Mouse (Mus musculus) limb, embryonic 10.5 days (tissue): ENCODE results near the gene Synj2. TPM values are rescaled to one million over a fixed set of nuclear protein-coding genes. Genes with fewer than 3 reads are reported as not detected.
A peak's percentile ranks its signal among the peaks of the same experiment; 100 is the strongest.

Source experiments
- DNase-seq: peaks from one replicate; pipeline ENCODE4 v3.0.0-alpha.2; 2017; ENCODE audit warnings: low spot score
- H3K27ac ChIP-seq: fragments of 300-500 bp; sonication (generic); 2 replicates; pipeline ENCODE4 v1.5.1; 2016; ENCODE audit warnings: mild to moderate bottlenecking
- H3K27me3 ChIP-seq: fragments of 300-500 bp; sonication (generic); 2 replicates; pipeline ENCODE4 v1.6.1; 2016; ENCODE audit warnings: low read depth, mild to moderate bottlenecking; ENCODE audit not compliant: poor library complexity, severe bottlenecking
- H3K36me3 ChIP-seq: fragments of 300-500 bp; sonication (generic); 2 replicates; pipeline ENCODE4 v1.6.1; 2016; ENCODE audit warnings: mild to moderate bottlenecking, moderate library complexity
- H3K4me1 ChIP-seq: fragments of 300-500 bp; sonication (generic); 2 replicates; pipeline ENCODE4 v1.6.1; 2016
- H3K4me3 ChIP-seq: fragments of 300-500 bp; sonication (generic); 2 replicates; pipeline ENCODE4 v1.5.1; 2016; ENCODE audit warnings: mild to moderate bottlenecking, moderate library complexity
- H3K9me3 ChIP-seq: fragments of 300-500 bp; sonication (generic); replicated peaks from 2 replicates; pipeline ENCODE4 v1.6.1; 2016; ENCODE audit warnings: mild to moderate bottlenecking
- WGBS: fragments of 180-500 bp; shearing (Covaris S2); methylation state at CpG from one replicate; pipeline ENCODE4 v1.1.7; 2016; 5-methylcytosine and 5-hydroxymethylcytosine counted together
- polyA plus RNA-seq: library from polyadenylated mRNA; unstranded; fragments of >200 nt; fragmentation: Nextera tagmentation; extraction: Ambion mirVana; gene quantifications from 2 replicates; pipeline ENCODE4 v1.2.1, GENCODE M21; 2016

Gene Synj2
- polyA plus RNA-seq, 1 experiment from 2014 or later, result 1.1 TPM

DNA sequence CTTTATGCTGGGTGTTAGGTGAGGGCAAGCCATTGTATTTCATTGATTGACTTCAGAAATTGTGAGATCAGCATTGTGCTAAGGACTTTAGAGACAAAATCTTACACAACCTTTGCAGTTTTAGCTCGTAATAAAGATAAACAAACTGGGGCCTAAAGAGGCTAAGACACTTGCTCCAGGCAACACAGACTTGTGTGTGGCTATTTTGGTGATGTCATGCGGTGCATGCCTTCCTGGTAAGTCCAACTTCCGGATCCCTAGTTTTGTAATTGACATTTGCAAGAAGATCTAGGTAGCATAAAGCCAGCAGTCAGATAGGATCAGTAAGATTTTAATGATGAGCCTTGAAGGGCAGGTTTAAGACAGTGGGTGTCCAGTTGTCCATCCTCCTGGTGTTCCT, 1.1 kb downstream of the Synj2 start:
- Histone ChIP-seq H3K4me1 (peaks cover 14% of the 10 kb centered on the region), H3K27ac (no peak overlapping the region), H3K4me3 (no peak overlapping the region), H3K9me3 (no peaks in the 10 kb centered on the region), H3K27me3 (peaks cover 61% of the 10 kb centered on the region), H3K36me3 (no peaks in the 10 kb centered on the region)
- no peak for DNase-seq
- WGBS, result 80% methylated on average over 3 of the region's 3 CpGs

DNA sequence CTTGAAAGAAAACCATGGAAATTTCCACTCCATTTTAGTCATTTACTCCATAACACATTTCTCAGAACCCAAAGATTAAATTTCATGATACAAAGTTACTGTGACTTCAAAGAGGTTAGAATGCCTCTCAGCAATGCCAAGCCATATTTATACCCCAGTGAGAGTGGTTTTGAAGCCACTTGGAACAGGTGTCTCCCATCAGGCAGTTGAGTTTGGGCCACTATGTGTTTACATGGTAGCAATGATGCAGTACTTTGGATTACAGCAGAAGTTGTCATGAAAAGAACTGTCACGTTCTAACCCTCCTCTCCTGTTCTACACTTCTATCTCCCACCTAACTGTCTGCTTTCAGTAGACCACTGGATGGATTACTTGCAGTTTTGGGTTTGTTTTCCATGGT, 2.0 kb downstream of the Synj2 start:
- Histone ChIP-seq H3K9me3 (no peaks in the 10 kb centered on the region), H3K4me3 (no peak overlapping the region), H3K27me3 (peaks cover 52% of the 10 kb centered on the region), H3K4me1 (peaks cover 14% of the 10 kb centered on the region), H3K27ac (no peak overlapping the region), H3K36me3 (no peaks in the 10 kb centered on the region)
- DNase-seq, result no peak
- 80% methylated on average over 1 of the region's 1 CpGs for WGBS

DNA sequence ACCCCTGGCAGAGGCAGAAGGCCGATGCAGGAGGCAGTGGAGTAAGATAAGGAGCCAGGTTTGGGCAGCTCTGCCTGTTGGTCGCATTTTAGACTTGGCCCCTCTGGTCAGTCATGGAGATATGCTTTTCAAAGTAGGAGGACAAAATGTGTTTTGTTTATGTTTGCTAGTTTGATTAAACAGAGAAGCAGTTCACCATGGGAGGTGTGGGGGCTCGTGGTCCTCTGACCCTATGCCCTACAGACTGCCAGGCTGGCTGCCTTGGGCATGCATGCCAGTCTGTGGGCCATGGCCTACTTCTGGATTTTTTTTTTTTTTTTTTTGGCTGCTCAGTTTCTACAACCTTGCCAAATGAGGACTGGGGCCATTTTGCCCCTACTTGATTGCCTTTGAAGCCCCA, 6.0 kb downstream of the Synj2 start:
- DNase-seq, result no peak
- Histone ChIP-seq H3K27me3 (peaks cover 12% of the 10 kb centered on the region), H3K4me3 (no peak overlapping the region), H3K4me1 (no peaks in the 10 kb centered on the region), H3K27ac (no peak overlapping the region), H3K36me3 (no peaks in the 10 kb centered on the region), H3K9me3 (no peaks in the 10 kb centered on the region)
- 81% methylated on average over 3 of the region's 3 CpGs for WGBS

DNA sequence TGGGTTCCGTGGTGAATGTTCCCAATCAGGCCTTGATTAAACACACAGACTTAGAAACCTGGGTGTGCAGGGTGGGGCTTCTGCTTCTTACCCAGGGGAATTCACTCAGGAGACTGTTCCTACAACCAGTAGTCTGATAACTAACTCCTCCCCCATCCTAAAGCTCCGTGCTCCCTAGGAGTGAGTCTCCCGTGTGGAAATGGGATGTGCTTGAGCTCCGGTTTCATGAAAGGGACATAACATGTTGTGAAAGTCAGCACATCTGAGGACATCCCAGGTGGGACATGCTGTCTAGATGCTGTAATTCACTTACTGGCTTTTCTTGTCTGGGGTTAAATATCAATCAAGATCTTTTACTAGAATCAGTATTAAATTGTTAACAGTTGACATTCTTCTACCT, 11.4 kb downstream of the Synj2 start:
- no peaks in the 10 kb centered on the region for H3K27me3 ChIP-seq
- no peak overlapping the region for H3K4me3 ChIP-seq
- WGBS, result 93% methylated on average over 4 of the region's 4 CpGs
- DNase-seq, result no peak
- no peaks in the 10 kb centered on the region for H3K9me3 ChIP-seq
- H3K27ac ChIP-seq, result no peak overlapping the region
- H3K36me3 ChIP-seq, result no peaks in the 10 kb centered on the region
- no peaks in the 10 kb centered on the region for H3K4me1 ChIP-seq

DNA sequence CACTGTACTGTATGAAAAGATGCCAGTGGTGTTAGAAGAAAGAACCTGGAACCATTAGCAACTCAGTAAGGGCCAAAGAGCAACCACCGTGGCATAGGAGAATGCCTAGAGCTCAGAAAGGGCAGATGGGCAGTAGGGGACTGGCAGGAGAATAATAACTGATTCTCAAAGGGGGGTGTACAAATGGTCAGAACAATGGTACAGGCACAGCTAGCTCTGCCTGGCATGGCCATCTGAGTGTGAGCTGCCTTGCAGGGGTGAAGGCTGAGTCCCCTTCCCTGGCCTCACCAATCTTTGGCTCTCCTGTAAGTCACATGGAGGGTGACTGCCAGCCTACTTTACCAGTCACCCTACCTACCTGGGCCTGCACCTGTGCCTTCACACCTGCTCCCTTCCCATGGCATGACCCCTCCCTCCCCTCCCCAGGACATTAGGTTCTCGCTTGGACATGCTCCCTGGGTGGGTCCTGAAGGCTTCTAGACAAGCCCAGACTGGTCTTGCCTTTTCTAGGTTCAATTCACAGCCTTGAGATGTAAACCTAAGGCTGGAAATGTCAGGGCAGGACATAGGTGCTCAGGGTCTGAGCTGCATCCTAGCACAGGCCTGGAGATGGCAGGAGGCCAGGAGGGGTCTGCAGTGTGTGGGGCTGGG, 15.4 kb downstream of the Synj2 start:
- Histone ChIP-seq H3K9me3 (no peaks in the 10 kb centered on the region), H3K36me3 (no peaks in the 10 kb centered on the region), H3K4me1 (0 out of 2 replicates have a peak, but pooled peaks cover 4% of the 10 kb centered on the region), H3K27me3 (no peaks in the 10 kb centered on the region), H3K4me3 (no peak overlapping the region), H3K27ac (no peak overlapping the region)
- 73% methylated on average over 2 of the region's 2 CpGs for WGBS
- no peak for DNase-seq

DNA sequence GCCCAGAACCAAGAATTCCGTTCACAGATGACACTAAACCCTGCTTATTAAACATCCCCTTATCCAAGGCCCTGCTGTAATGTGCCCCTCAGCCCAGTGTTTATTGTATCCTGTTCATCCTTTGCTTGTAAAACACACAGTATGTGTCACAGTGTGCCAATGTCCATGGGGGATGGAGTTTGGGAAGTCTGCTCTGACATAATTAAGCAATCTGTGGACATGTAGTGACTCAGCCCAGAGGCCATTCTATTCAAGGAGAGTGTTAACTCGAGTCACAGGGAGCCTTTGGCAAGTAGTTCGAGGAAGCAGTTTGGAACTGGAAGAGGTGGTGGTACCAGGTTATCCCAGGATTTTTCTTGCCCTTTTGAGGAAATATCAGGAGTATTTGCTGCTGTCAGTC, 16.0 kb downstream of the Synj2 start:
- no peak for DNase-seq
- Histone ChIP-seq H3K36me3 (no peaks in the 10 kb centered on the region), H3K4me1 (0 out of 2 replicates have a peak, but pooled peaks cover 4% of the 10 kb centered on the region), H3K27ac (no peak overlapping the region), H3K27me3 (no peaks in the 10 kb centered on the region), H3K4me3 (no peak overlapping the region), H3K9me3 (no peaks in the 10 kb centered on the region)
- WGBS, result 71% methylated on average over 3 of the region's 3 CpGs

DNA sequence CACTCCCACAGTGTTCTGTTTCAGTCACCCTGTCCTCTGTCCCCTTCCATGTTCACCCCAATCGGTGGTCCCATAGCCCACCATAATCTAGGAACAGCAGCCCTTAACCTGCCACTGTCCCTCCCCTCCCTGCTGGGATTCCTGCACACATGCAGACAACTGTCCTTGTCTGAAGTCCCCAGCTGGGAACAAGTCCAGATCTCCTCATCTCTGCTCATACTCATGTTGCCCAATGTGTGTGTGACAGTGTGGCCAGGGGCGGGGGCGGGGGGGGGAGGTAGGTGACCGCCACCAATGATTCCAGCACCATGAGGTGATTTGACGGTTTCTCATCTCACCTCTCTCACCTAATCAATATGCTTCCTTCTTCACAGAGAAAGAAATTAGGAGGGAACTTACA, 17.1 kb downstream of the Synj2 start:
- no peak overlapping the region for H3K27ac ChIP-seq
- no peaks in the 10 kb centered on the region for H3K9me3 ChIP-seq
- no peak for DNase-seq
- no peak overlapping the region for H3K4me3 ChIP-seq
- WGBS, result 87% methylated on average over 5 of the region's 5 CpGs
- H3K4me1 ChIP-seq, result 0 out of 2 replicates have a peak, but pooled peaks cover 4% of the 10 kb centered on the region
- no peaks in the 10 kb centered on the region for H3K27me3 ChIP-seq
- no peaks in the 10 kb centered on the region for H3K36me3 ChIP-seq

DNA sequence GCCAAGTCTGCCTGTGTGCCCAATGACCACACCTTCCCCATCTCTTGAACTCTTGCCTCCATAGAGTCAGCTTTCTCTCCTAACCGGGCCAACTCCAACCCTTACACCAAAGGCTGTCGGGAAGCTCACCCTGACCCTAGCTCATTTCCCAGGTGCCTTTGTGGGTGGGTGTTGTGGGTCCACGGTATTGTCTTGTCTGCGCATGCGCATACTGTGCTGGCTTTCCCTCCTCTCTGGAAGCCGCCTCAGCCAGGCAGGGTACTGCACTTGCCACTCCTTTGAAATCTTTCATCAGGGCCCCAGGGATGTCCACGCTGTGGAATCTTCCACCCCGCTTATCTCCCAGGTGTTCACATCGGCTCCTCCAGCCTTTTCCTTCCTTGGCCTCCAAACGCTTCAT, 17.6 kb downstream of the Synj2 start:
- Histone ChIP-seq H3K36me3 (no peaks in the 10 kb centered on the region), H3K4me1 (0 out of 2 replicates have a peak, but pooled peaks cover 4% of the 10 kb centered on the region), H3K27me3 (no peaks in the 10 kb centered on the region), H3K27ac (no peak overlapping the region), H3K4me3 (no peak overlapping the region), H3K9me3 (no peaks in the 10 kb centered on the region)
- DNase-seq, result no peak
- WGBS, result 80% methylated on average over 10 of the region's 10 CpGs

DNA sequence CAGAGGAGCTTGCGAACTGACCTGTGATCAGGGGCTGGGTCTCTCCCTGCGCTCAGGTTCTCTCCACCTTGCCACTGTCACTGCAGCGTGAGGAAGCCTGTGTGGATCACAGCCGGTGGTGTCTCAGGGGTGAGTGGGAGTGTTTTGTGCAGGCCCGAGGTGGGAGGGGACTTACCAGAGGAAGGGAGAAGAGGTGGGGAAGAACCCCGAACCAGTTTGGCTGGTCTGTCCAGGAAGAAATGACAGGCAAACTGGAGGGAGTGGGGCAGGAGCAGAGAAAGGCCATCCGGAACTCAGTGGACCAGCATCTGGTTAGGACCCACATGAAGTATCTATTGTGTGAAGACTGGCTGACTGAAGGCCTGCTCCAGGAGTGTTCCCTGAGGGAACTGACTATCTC, 18.0 kb downstream of the Synj2 start:
- WGBS, result 73% methylated on average over 7 of the region's 7 CpGs
- Histone ChIP-seq H3K36me3 (no peaks in the 10 kb centered on the region), H3K9me3 (no peaks in the 10 kb centered on the region), H3K4me3 (no peak overlapping the region), H3K4me1 (0 out of 2 replicates have a peak, but pooled peaks cover 4% of the 10 kb centered on the region), H3K27ac (no peak overlapping the region), H3K27me3 (no peaks in the 10 kb centered on the region)
- DNase-seq, result no peak

DNA sequence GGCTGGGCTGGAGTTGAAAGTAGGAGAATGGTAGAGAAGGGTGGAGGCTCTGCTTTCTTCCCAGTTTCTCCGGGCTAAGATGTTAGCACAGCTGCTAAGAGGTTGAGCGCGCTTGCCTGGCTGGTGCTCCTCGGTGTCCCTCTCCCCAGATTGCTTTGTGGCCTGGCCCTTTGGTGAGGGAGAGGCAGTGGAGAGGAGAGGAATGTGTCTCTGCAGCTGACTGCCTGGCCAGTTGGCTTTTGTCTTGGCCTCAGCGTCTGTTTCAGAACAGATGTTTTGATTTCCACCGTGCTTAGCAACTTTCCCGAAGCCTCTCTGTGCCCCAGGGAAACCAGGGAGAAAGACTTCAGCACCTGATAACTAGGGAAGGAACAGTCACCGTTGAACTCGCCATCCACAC, 18.7 kb downstream of the Synj2 start:
- no peak for DNase-seq
- H3K27ac ChIP-seq, result peak overlapping the region; percentile 32; the same call in 1 of the 2 replicates

DNA sequence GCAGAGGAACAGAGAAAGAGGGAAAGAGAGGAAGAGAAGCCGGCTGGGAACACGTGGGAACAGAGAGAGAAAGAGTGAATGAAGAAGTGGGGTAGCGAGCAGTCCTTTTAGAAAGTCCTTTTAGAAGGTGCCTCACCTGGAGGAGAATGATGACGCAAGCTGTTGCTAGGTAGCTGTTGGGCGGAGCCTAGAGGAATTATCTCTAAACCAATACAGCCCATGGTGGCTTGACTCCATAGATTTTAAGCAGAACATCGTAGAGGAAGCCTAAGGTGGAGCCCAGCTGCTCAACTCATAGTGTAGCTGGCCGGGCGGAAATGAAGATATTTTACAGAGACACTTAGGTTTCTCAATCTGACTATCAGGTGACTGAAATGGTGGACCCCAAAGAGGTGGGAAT, 22.7 kb downstream of the Synj2 start:
- 0 out of 2 replicates have a peak, but pooled peaks cover 4% of the 10 kb centered on the region for H3K4me1 ChIP-seq
- no peak overlapping the region for H3K27ac ChIP-seq
- 91% methylated on average over 8 of the region's 8 CpGs for WGBS
- no peaks in the 10 kb centered on the region for H3K36me3 ChIP-seq
- no peak overlapping the region for H3K4me3 ChIP-seq
- H3K27me3 ChIP-seq, result no peaks in the 10 kb centered on the region
- H3K9me3 ChIP-seq, result no peaks in the 10 kb centered on the region
- no peak for DNase-seq

More for the DNA sequence above, 18.7 kb downstream of the Synj2 start:
- no peaks in the 10 kb centered on the region for H3K9me3 ChIP-seq
- WGBS, result 75% methylated on average over 9 of the region's 9 CpGs
- H3K27me3 ChIP-seq, result no peaks in the 10 kb centered on the region
- no peak overlapping the region for H3K4me3 ChIP-seq
- no peaks in the 10 kb centered on the region for H3K36me3 ChIP-seq
- H3K4me1 ChIP-seq, result 0 out of 2 replicates have a peak, but pooled peaks cover 4% of the 10 kb centered on the region

DNA sequence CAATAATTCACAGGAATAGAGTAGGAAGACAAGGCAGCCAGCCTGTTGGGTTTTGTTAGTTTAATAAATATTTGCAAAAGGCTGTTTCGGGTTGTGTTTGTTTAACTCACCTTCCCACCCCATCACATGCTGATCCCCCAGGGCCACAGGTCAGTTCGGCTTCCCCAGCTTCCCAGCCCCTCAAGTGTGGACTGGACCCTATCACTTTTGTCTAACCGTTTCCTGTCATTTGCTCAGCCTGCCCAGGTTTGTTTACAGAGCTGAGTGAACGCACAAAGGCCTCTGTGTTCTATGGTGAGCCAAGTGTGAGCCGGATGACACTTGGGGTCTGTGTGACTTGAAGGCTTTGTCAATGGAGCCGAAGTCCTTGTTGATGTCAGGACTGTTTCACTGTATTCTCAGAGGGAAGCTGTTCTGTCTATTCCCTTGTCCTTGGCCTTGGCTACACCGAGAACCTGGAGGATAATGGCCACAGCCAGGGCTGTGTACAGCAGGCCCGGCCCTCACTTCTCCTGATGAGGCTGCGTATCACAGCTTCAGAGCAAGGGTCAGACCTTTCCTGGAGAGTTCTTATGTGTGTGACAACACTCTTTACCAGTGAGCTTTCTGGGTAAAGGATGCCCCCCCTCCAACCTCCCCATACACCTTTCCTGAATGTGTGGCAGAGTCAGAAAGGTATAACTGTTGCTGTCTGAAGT, 24.2 kb downstream of the Synj2 start:
- WGBS, result 70% methylated on average over 9 of the region's 9 CpGs

DNA sequence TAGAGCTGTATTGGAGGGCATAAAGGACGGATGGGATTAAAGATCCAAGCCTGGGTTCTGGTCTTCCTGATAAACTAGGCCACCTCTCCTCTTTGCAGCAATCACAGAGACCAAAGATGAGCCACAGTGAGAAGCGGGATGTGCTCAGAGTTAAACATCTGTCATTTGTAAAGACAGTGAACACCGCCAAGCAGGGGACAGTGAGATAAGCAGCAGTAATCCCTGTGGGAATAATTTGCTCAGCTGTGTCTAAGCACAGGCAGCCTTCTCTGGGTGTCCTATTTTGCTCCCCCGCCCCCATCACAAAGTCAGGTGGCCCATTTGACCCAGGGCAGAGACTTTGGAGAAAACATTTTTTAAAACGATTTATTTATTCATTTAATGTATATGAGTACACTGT, 25.6 kb downstream of the Synj2 start:
- H3K4me1 ChIP-seq, result no peaks in the 10 kb centered on the region
- DNase-seq, result no peak
- no peak overlapping the region for H3K4me3 ChIP-seq
- H3K9me3 ChIP-seq, result no peaks in the 10 kb centered on the region
- no peaks in the 10 kb centered on the region for H3K27me3 ChIP-seq
- WGBS, result 86% methylated on average over 5 of the region's 5 CpGs
- H3K27ac ChIP-seq, result no peak overlapping the region
- no peaks in the 10 kb centered on the region for H3K36me3 ChIP-seq

More for the DNA sequence above, 24.2 kb downstream of the Synj2 start:
- Histone ChIP-seq H3K4me1 (no peaks in the 10 kb centered on the region), H3K36me3 (no peaks in the 10 kb centered on the region), H3K4me3 (no peak overlapping the region), H3K9me3 (no peaks in the 10 kb centered on the region), H3K27me3 (no peaks in the 10 kb centered on the region), H3K27ac (no peak overlapping the region)
- DNase-seq, result no peak
